Mouse (Mus musculus): Measurements from ENCODE around the gene Pkd1l3. TPM values are rescaled to one million over a fixed set of nuclear protein-coding genes. Genes with fewer than 3 reads are reported as not detected.

Pkd1l3 gene
- polyA plus RNA-seq (2014; fragmentation: Nextera tagmentation; extraction: Ambion mirVana), result 0.28 TPM in 1 of 2 replicates, not detected in the other

- Histone ChIP-seq H3K36me3 (ENCODE audit: control insufficient read depth, insufficient read depth, low read length) (no peaks in the 10 kb centered on the region), H3K27ac (ENCODE audit: low read depth, low read length) (no peak within 1 kb of the TSS), H3K4me3 (ENCODE audit: low read length) (no peak within 1 kb of the TSS; the same call in 1 of the 2 replicates), H3K9ac (ENCODE audit: low read depth, low read length) (no peak within 1 kb of the TSS), H3K4me1 (ENCODE audit: control insufficient read depth, insufficient read depth, low read length) (no peaks in the 10 kb centered on the region), H3K27me3 (ENCODE audit: control insufficient read depth, insufficient read depth, low read length) (no peaks in the 10 kb centered on the region), H3K9me3 (ENCODE audit: control insufficient read depth, low read length) (no peaks in the 10 kb centered on the region), H3K4me2 (replicated peaks; ENCODE audit: low read depth, low read length) (no peak within 1 kb of the TSS; the same call in 1 of the 2 replicates)
- 60% methylated on average over 27 of the region's 27 CpGs for WGBS
- ATAC-seq (ENCODE audit: low FRiP score, low TSS enrichment), result no peak
Measured at GRCm38 (mm10) chr8:109614243-109615210, at the start of gene Pkd1l3. Pkd1l3 (plus strand) TSS chr8:109614517.

- Histone ChIP-seq H3K4me2 (replicated peaks; ENCODE audit: low read depth, low read length) (peak overlapping the region; percentile 90), H3K9me3 (ENCODE audit: control insufficient read depth, low read length) (no peaks in the 10 kb centered on the region), H3K4me1 (ENCODE audit: control insufficient read depth, insufficient read depth, low read length) (peaks cover 12% of the 10 kb centered on the region; the same call in 1 of the 2 replicates), H3K27ac (ENCODE audit: low read depth, low read length) (peak overlapping the region; percentile 87; the same call in 1 of the 2 replicates), H3K4me3 (ENCODE audit: low read length) (peak overlapping the region; percentile 98), H3K9ac (ENCODE audit: low read depth, low read length) (peak overlapping the region; percentile 92), H3K27me3 (ENCODE audit: control insufficient read depth, insufficient read depth, low read length) (no peaks in the 10 kb centered on the region), H3K36me3 (ENCODE audit: control insufficient read depth, insufficient read depth, low read length) (peaks cover 34% of the 10 kb centered on the region)
- WGBS, result 5% methylated on average over 10 of the region's 10 CpGs
- ATAC-seq (ENCODE audit: low FRiP score, low TSS enrichment), result no peak
Measured at GRCm38 (mm10) chr8:109564766-109565165, 49.6 kb upstream of the Pkd1l3 start.

GRCm38 (mm10) chr8:109565498-109566333, 48.6 kb upstream of the Pkd1l3 start, which contains the start of the genes Dhx38 and Txnl4b:
Dhx38 (minus strand) TSS chr8:109565861.
Txnl4b (plus strand) TSS chr8:109565892.
- Histone ChIP-seq H3K9ac (ENCODE audit: low read depth, low read length) (peak within 1 kb of the TSS; percentile 92), H3K27ac (ENCODE audit: low read depth, low read length) (peak within 1 kb of the TSS; percentile 87), H3K36me3 (ENCODE audit: control insufficient read depth, insufficient read depth, low read length) (peaks cover 27% of the 10 kb centered on the region), H3K4me3 (ENCODE audit: low read length) (peak within 1 kb of the TSS; percentile 98), H3K27me3 (ENCODE audit: control insufficient read depth, insufficient read depth, low read length) (no peaks in the 10 kb centered on the region), H3K4me1 (ENCODE audit: control insufficient read depth, insufficient read depth, low read length) (peaks cover 12% of the 10 kb centered on the region; the same call in 1 of the 2 replicates), H3K4me2 (replicated peaks; ENCODE audit: low read depth, low read length) (peak within 1 kb of the TSS; percentile 90), H3K9me3 (ENCODE audit: control insufficient read depth, low read length) (no peaks in the 10 kb centered on the region)
- ATAC-seq (ENCODE audit: low FRiP score, low TSS enrichment), result peak; percentile 100
- WGBS, result under 1% methylated on average over 52 of the region's 52 CpGs

GRCm38 (mm10) chr8:109571139-109571538, 43.2 kb upstream of the Pkd1l3 start:
- Histone ChIP-seq H3K9ac (ENCODE audit: low read depth, low read length) (no peak overlapping the region), H3K9me3 (ENCODE audit: control insufficient read depth, low read length) (no peaks in the 10 kb centered on the region), H3K36me3 (ENCODE audit: control insufficient read depth, insufficient read depth, low read length) (peaks cover 9% of the 10 kb centered on the region; the same call in 1 of the 2 replicates), H3K4me3 (ENCODE audit: low read length) (no peak overlapping the region), H3K4me2 (replicated peaks; ENCODE audit: low read depth, low read length) (no peak overlapping the region), H3K27me3 (ENCODE audit: control insufficient read depth, insufficient read depth, low read length) (no peaks in the 10 kb centered on the region), H3K4me1 (ENCODE audit: control insufficient read depth, insufficient read depth, low read length) (peaks cover 3% of the 10 kb centered on the region; the same call in 1 of the 2 replicates), H3K27ac (ENCODE audit: low read depth, low read length) (no peak overlapping the region)
- whole genome bisulfite sequencing, result 91% methylated on average over 12 of the region's 12 CpGs
- ATAC-seq (ENCODE audit: low FRiP score, low TSS enrichment), result no peak

GRCm38 (mm10) chr8:109576311-109576710, 38.0 kb upstream of the Pkd1l3 start:
- Histone ChIP-seq H3K36me3 (ENCODE audit: control insufficient read depth, insufficient read depth, low read length) (peaks cover 2% of the 10 kb centered on the region; the same call in 1 of the 2 replicates), H3K27me3 (ENCODE audit: control insufficient read depth, insufficient read depth, low read length) (no peaks in the 10 kb centered on the region), H3K4me2 (replicated peaks; ENCODE audit: low read depth, low read length) (no peak overlapping the region), H3K9me3 (ENCODE audit: control insufficient read depth, low read length) (peaks cover 3% of the 10 kb centered on the region; the same call in 1 of the 2 replicates), H3K4me3 (ENCODE audit: low read length) (no peak overlapping the region), H3K4me1 (ENCODE audit: control insufficient read depth, insufficient read depth, low read length) (no peaks in the 10 kb centered on the region), H3K27ac (ENCODE audit: low read depth, low read length) (no peak overlapping the region), H3K9ac (ENCODE audit: low read depth, low read length) (no peak overlapping the region)
- no peak for ATAC-seq (ENCODE audit: low FRiP score, low TSS enrichment)
- 78% methylated on average over 4 of the region's 4 CpGs for WGBS

GRCm38 (mm10) chr8:109578900-109579301, 35.4 kb upstream of the Pkd1l3 start, which contains the start of gene Hp:
Hp (minus strand) TSS chr8:109579172.
- Histone ChIP-seq H3K9ac (ENCODE audit: low read depth, low read length) (no peak within 1 kb of the TSS), H3K27me3 (ENCODE audit: control insufficient read depth, insufficient read depth, low read length) (no peaks in the 10 kb centered on the region), H3K9me3 (ENCODE audit: control insufficient read depth, low read length) (peaks cover 3% of the 10 kb centered on the region; the same call in 1 of the 2 replicates), H3K27ac (ENCODE audit: low read depth, low read length) (no peak within 1 kb of the TSS), H3K4me2 (replicated peaks; ENCODE audit: low read depth, low read length) (no peak within 1 kb of the TSS), H3K4me3 (ENCODE audit: low read length) (no peak within 1 kb of the TSS), H3K4me1 (ENCODE audit: control insufficient read depth, insufficient read depth, low read length) (no peaks in the 10 kb centered on the region), H3K36me3 (ENCODE audit: control insufficient read depth, insufficient read depth, low read length) (no peaks in the 10 kb centered on the region)
- ATAC-seq (ENCODE audit: low FRiP score, low TSS enrichment), result no peak
- WGBS, result 22% methylated on average over 8 of the region's 8 CpGs

- H3K27me3 ChIP-seq (ENCODE audit: control insufficient read depth, insufficient read depth, low read length), result no peaks in the 10 kb centered on the region
- peaks cover 5% of the 10 kb centered on the region; the same call in 1 of the 2 replicates for H3K9me3 ChIP-seq (ENCODE audit: control insufficient read depth, low read length)
- no peaks in the 10 kb centered on the region for H3K36me3 ChIP-seq (ENCODE audit: control insufficient read depth, insufficient read depth, low read length)
- WGBS, result 90% methylated on average over 4 of the region's 4 CpGs
- no peak overlapping the region for H3K4me3 ChIP-seq (ENCODE audit: low read length)
- no peak overlapping the region for H3K4me2 ChIP-seq (replicated peaks; ENCODE audit: low read depth, low read length)
- H3K4me1 ChIP-seq (ENCODE audit: control insufficient read depth, insufficient read depth, low read length), result no peaks in the 10 kb centered on the region
- H3K9ac ChIP-seq (ENCODE audit: low read depth, low read length), result no peak overlapping the region
- no peak overlapping the region for H3K27ac ChIP-seq (ENCODE audit: low read depth, low read length)
- no peak for ATAC-seq (ENCODE audit: low FRiP score, low TSS enrichment)
Measured at GRCm38 (mm10) chr8:109584293-109584692, 30.0 kb upstream of the Pkd1l3 start.

GRCm38 (mm10) chr8:109584830-109585229, 29.5 kb upstream of the Pkd1l3 start:
- no peaks in the 10 kb centered on the region for H3K36me3 ChIP-seq (ENCODE audit: control insufficient read depth, insufficient read depth, low read length)
- ATAC-seq (ENCODE audit: low FRiP score, low TSS enrichment), result no peak
- H3K4me3 ChIP-seq (ENCODE audit: low read length), result no peak overlapping the region
- H3K27me3 ChIP-seq (ENCODE audit: control insufficient read depth, insufficient read depth, low read length), result no peaks in the 10 kb centered on the region
- no peak overlapping the region for H3K4me2 ChIP-seq (replicated peaks; ENCODE audit: low read depth, low read length)
- 89% methylated on average over 3 of the region's 3 CpGs for WGBS
- H3K4me1 ChIP-seq (ENCODE audit: control insufficient read depth, insufficient read depth, low read length), result no peaks in the 10 kb centered on the region
- peaks cover 5% of the 10 kb centered on the region; the same call in 1 of the 2 replicates for H3K9me3 ChIP-seq (ENCODE audit: control insufficient read depth, low read length)
- no peak overlapping the region for H3K9ac ChIP-seq (ENCODE audit: low read depth, low read length)
- H3K27ac ChIP-seq (ENCODE audit: low read depth, low read length), result no peak overlapping the region

Data from kidney, embryonic 14.5 days (tissue).